Mouse (Mus musculus) embryo, embryonic 11 days (tissue): ENCODE measurements around the gene Dhx34.
A peak's percentile ranks its signal among the peaks of the same experiment; 100 is the strongest.

ENCODE experiments used
- DNase-seq: peaks from one replicate; pipeline ENCODE4 v3.0.0-alpha.2; 2015

Dhx34 gene

DNA sequence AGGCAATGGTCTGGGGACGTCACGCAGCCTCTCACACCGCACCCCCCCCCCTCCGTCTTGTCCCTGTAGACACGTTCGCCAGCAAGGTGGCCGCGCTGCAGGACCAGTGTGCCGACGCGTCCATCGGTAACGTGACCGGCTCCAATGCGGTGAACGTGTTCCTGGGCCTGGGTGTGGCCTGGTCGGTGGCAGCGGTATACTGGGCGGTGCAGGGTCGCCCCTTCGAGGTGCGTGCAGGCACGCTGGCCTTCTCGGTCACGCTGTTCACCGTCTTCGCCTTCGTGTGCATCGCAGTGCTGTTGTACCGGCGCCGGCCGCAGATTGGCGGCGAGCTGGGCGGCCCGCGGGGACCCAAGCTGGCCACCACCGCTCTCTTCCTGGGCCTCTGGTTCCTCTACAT lies 63.1 kb downstream of the Dhx34 start:
- DNase-seq, result peak; percentile 26

DNA sequence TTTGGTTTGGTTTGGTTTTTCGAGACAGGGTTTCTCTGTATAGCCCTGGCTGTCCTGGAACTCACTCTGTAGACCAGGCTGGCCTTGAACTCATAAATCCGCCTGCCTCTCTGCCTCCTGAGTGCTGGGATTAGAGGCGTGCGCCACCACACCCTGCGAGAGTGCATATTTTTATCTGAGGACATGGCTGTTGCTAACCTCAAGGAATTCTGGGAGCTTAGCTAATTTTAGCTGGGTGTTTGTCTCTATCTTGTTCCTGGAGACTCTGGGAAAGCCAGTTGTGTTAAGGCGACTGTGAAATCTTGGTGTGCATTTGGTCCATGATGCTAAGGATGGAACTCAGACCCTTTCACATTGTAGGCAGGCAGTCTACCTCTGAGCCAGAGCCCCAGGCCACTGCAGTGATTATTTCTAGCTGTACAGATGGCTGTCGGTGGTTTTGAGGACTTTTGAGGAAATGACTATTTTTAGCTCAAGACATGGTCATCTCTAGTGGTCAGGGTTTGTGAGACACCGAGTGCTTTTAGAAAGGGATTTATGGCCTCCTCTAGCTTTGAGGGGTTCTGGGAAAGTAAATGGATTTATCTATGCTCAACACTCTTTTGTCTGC lies 65.6 kb downstream of the Dhx34 start:
- no peak for DNase-seq

- DNase-seq, result no peak
Observed at GRCm38 (mm10) chr7:16155132-16155872, 66.5 kb downstream of the Dhx34 start.

GRCm38 (mm10) chr7:16153522-16153921 lies 68.3 kb downstream of the Dhx34 start:
- peak; percentile 73 for DNase-seq

DNA sequence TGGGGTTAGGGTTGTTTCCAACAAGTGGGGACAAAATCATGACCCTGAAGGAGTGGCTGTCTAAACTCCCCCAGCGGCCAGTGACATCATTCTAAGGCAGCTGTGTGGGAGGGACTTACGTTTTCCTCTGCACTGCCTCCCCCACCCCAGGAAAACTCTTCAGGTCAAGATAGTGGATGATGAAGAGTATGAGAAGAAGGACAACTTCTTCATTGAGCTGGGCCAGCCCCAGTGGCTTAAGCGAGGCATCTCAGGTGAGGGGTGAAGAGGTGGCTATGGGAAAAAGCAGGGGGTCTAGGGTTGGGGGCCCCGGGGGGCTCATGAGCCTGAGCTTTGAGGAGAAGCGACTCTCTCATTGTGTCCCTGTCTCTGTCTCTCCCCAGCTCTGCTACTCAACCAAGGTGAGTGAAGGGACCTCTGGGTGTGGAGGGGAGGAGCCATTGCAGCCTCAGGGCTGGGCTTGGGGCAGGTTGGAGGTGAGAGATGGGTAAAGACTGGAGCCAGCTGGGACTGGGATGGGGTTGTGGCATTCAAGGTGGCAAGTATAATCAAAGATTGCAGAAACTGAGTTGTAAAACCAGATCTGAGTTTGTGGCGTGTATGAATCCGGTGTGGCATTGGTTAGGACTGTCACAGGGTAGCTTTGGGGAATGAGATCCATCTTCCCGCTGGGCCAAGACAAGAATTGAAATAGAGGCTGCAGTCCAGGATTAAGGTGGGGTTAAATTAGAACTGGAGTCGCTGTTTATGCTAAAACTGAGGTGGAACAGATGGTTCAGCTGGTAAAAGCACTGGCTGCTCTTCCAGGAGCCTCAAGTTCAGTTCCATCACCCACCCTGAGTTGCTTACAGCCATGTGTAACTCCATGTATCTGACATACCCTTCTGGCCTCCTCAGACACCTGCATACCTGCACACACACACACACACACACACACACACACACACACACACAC lies 71.4 kb downstream of the Dhx34 start:
- DNase-seq, result no peak

DNA sequence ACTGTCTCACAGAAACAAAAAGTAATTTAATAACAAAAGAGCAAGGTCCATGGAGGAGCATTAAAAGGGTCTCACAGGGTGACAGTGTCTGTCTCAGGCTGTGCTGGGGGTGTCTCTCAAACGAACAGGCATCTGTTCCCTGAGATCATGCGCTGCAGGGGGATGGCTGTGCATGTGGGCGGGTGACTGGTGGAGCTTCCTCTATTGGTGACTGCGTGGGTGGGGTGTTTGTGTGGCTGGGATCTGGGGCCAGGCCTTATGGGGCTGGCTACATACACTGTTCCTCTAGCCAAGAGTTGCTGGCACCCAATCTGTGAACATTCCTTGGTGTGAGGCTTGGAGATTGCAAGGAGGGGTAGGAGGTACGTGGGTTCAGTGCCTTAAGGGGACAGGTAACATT lies 72.6 kb downstream of the Dhx34 start:
- DNase-seq, result no peak

DNA sequence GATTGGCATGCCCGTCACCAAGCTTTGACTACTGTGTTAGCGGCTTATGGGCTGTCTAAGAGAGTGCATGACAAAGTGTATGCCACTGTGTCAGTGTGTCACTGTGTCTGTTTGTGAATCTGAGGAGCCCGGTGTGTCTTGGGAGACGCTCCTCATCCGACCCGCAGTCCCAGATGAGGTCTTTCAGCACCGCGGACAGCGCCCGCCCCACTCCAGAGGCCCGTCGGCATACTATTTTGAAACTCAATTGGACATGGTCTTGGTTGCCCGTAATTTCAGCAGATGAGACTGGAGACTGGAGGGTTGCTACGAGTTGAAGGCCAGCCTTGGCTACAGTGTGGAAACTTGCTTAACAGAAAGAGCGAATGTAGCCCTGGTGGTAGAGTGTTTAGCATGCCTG lies 74.2 kb downstream of the Dhx34 start:
- DNase-seq, result peak; percentile 77
